Mouse (Mus musculus): ENCODE results near the gene Rpp25l.

Rpp25l gene

DNA sequence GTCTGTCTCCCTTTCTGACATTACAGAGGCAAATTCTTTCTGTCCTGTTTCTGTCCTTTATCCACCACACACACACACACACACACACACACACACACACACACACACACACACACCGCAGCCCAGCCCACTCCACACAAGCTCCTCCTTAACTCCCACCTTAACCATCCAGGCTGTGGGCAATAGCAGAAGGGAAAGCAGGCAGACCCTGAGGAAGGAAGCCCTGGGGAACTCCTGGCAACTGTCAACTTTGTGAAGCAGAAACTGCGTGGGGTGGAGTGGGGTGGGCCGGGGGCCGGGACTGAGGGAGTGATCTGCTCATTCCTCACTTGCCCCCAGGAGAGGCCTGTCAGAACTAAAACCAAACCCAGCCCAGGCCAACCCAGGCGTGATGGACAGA is 41.8 kb downstream of the Rpp25l start:
- no peak for DNase-seq (ENCODE audit: inconsistent ontology term)

DNA sequence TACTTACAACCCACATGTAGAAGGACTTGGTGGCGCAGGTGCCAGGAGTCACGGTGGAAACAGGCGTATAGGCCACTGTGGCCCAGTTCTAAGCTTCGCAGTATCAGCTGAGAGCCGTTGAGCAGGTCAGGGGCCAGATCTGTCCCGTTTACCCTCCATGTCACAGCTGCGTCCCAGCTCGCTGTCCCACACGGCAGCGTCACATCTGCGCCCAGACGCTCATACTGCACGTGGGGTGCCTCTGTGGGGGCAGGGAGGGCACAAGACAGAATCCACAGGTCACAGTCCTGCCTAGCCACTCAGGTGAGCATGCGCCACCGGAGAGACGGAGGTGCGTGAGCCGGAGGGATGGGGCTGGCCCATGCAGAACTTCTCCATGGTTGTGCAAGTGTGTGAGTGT is 42.5 kb downstream of the Rpp25l start:
- DNase-seq (ENCODE audit: inconsistent ontology term), result no peak

DNA sequence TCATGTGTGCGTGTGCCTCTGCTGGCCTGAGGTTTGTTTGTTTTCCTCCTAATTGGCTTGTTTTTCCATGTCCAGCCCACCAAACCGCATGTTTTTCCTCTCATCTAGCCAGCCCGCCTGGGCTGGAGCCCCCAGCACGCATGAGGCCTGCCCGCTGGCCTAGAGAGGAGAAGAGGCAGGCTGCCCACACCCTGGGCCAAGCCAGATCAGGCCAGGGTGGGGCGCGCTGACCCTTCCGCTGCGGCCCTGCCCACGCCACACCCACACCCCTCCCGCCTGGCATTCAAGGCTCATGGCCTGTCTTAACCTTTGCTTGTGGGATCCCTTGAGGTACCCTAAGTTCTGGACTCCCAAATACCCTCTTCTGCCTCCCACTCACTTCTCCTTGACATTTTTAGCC is 46.7 kb downstream of the Rpp25l start:
- DNase-seq (ENCODE audit: inconsistent ontology term), result no peak

- DNase-seq (ENCODE audit: inconsistent ontology term), result no peak
Measured at GRCm38 (mm10) chr4:41665009-41665675, 48.2 kb downstream of the Rpp25l start.

DNA sequence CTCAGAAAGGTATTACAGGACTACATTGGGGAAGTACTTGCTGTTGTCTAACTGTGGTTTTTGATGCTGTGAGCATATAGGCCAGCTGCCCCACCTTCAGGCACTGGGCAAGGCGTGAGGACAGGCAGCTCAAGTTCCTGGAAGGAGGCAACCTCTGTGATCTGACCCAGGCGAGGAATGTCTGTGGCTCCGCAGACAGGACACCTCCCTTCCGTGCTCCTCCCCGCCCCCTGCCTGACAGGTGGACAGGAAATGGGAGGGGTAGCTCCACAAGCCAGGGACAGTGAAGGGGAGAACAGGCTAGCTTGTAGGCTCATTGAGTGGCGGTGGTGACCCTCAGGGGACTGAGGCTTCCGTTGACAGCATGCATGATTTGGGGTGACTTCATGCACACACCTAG is 48.8 kb downstream of the Rpp25l start:
- no peak for DNase-seq (ENCODE audit: inconsistent ontology term)

- no peak for DNase-seq (ENCODE audit: inconsistent ontology term)
Measured at GRCm38 (mm10) chr4:41663614-41664013, 49.7 kb downstream of the Rpp25l start.

DNA sequence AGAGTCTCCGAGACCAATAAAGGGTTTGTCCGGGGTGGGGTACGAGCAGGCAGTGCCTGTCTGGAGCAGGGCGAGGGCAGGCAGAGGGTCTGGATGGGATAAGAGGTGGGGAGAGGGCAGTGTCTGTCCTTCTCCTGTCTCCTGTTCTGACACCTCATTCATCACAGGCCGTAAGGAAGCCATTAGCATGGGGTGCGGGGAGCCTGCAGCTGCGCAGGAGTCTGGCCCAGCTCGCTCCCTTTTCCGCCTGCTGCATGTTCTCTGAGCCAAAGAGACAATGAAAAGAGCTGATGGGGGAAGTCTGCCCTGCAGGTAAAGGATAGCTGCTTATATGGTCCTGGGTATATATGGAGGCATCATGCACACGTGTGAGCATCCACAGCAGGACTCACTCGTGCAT is 50.6 kb downstream of the Rpp25l start:
- DNase-seq (ENCODE audit: inconsistent ontology term), result no peak
